Mouse (Mus musculus): ENCODE results near the gene Slc35d3.

- no peak for TF ChIP-seq CTCF (IDR thresholded peaks at IDR 0.05; ENCODE audit: borderline replicate concordance, insufficient read depth, low read length)
- TF ChIP-seq POLR2A (IDR thresholded peaks at IDR 0.05; ENCODE audit: low read depth, low read length): no peak
Measured at GRCm38 (mm10) chr10:19891686-19892085, 40.4 kb upstream of the Slc35d3 start.

All from embryonic fibroblast, embryonic 13.5 days (primary cell).